Mouse (Mus musculus) left cerebral cortex, postnatal 36 days (tissue): ENCODE results near the gene Itga8. TPM values are rescaled to one million over a fixed set of nuclear protein-coding genes. Genes with fewer than 3 reads are reported as not detected.

ENCODE experiments used
- DNase-seq, 2 experiments: peaks; one replicate each; pipeline ENCODE4 v3.0.0; 2021 to 2022; ENCODE audit warnings: low spot score in 2 of 2, mixed read lengths in 1 of 2
- intact Hi-C: fragments of 180-260 bp; cut with DNase I; formaldehyde crosslinking; loops from one replicate; pipeline ENCODE4 v1.15.1; 2025
- total RNA-seq, 2 experiments: library from RNA; stranded (reverse); gene quantifications; 2 replicates each; pipeline ENCODE4 v1.2.3; 2021

Itga8 gene
- 10 to 100 TPM in 1 of 2 experiments, 1 to 10 TPM in 1; 7.2 to 10.9 TPM for total RNA-seq

GRCm38 (mm10) chr2:12301431-12302170 is at the start of gene Itga8:
Gene Itga8 (minus strand): TSS chr2:12301922.
- intact Hi-C loops, result loop anchor here (2.0 to 5.0 kb wide), 3 partner anchors 129 to 299 kb away; no protein-coding TSS in a partner anchor
- DNase-seq, result peak; percentile 84 to 85

GRCm38 (mm10) chr2:12348914-12349313 is 47.2 kb upstream of the Itga8 start:
- no peak for DNase-seq
- intact Hi-C loops, result no loop called here

- DNase-seq, result no peak
- intact Hi-C loops, result no loop called here
These were observed 30.2 kb upstream of the Itga8 start for GRCm38 (mm10) chr2:12331962-12332361.

GRCm38 (mm10) chr2:12329620-12330019 is 27.9 kb upstream of the Itga8 start:
- DNase-seq, result no peak
- intact Hi-C loops, result no loop called here

GRCm38 (mm10) chr2:12329068-12329407 is 27.3 kb upstream of the Itga8 start:
- intact Hi-C loops, result no loop called here
- no peak for DNase-seq

GRCm38 (mm10) chr2:12328355-12329067 is 26.8 kb upstream of the Itga8 start:
- intact Hi-C loops, result no loop called here

GRCm38 (mm10) chr2:12327691-12328354 is 26.1 kb upstream of the Itga8 start:
- no peak for DNase-seq
- intact Hi-C loops, result no loop called here

More at GRCm38 (mm10) chr2:12328355-12329067, 26.8 kb upstream of the Itga8 start:
- DNase-seq, result no peak

GRCm38 (mm10) chr2:12327216-12327615 is 25.5 kb upstream of the Itga8 start:
- DNase-seq, result no peak
- intact Hi-C loops, result no loop called here

- no peak for DNase-seq
- intact Hi-C loops, result no loop called here
These were observed 24.1 kb upstream of the Itga8 start for GRCm38 (mm10) chr2:12325868-12326267.

GRCm38 (mm10) chr2:12325417-12325816 is 23.7 kb upstream of the Itga8 start:
- no peak for DNase-seq
- intact Hi-C loops, result no loop called here

GRCm38 (mm10) chr2:12320914-12321313 is 19.2 kb upstream of the Itga8 start:
- intact Hi-C loops, result no loop called here
- no peak for DNase-seq

GRCm38 (mm10) chr2:12318715-12319114 is 17.0 kb upstream of the Itga8 start:
- no peak for DNase-seq
- intact Hi-C loops, result no loop called here

GRCm38 (mm10) chr2:12318036-12318435 is 16.3 kb upstream of the Itga8 start:
- intact Hi-C loops, result no loop called here
- no peak for DNase-seq

- intact Hi-C loops, result no loop called here
- no peak for DNase-seq
These were observed 15.6 kb upstream of the Itga8 start for GRCm38 (mm10) chr2:12317343-12317742.

GRCm38 (mm10) chr2:12316361-12316760 is 14.6 kb upstream of the Itga8 start:
- intact Hi-C loops, result no loop called here
- no peak for DNase-seq

GRCm38 (mm10) chr2:12314028-12314427 is 12.3 kb upstream of the Itga8 start:
- DNase-seq, result no peak

GRCm38 (mm10) chr2:12308466-12308865 is 6.7 kb upstream of the Itga8 start:
- no peak for DNase-seq
- intact Hi-C loops, result no loop called here

More at GRCm38 (mm10) chr2:12314028-12314427, 12.3 kb upstream of the Itga8 start:
- intact Hi-C loops, result no loop called here

GRCm38 (mm10) chr2:12307311-12307710 is 5.6 kb upstream of the Itga8 start:
- DNase-seq, result no peak
- intact Hi-C loops, result no loop called here

GRCm38 (mm10) chr2:12305064-12305650 is 3.4 kb upstream of the Itga8 start:
- DNase-seq, result no peak
- intact Hi-C loops, result no loop called here
